Comparison of ENCODE assay signal across 8 mouse cellular contexts in genomic region chr7:98155546-98156279, GRCm38 (mm10). TPM values are rescaled to one million over a fixed set of nuclear protein-coding genes. Genes with fewer than 3 reads are reported as not detected.
DNase-seq lines count a peak whose midpoint lies in the region; ATAC-seq and TF ChIP-seq lines count a peak whose summit lies in the region.

No protein-coding gene starts in this region.

- CTCF ChIA-PET in Patski (lab: Charles Lee) = interaction anchor here (0.6 to 11.3 kb wide), 15 partner anchors 9 to 43 kb away, joined by 3 to 110 read pairs (median 5); partner anchors contain the start of gene Omp

- no peak overlapping the region for H3K27ac ChIP-seq in embryonic facial prominence, embryonic 11.5 days (replicated peaks; ENCODE audit: low read depth, low read length)
- H3K27ac ChIP-seq in heart, embryonic 10.5 days = peak overlapping the region; percentile 74
- H3K27ac ChIP-seq in kidney, embryonic 16.5 days (ENCODE audit: low read length) = peak overlapping the region; percentile 19; the same call in 1 of the 2 replicates
- H3K27ac ChIP-seq in liver, embryonic 12.5 days = peak overlapping the region; percentile 80
- no peak overlapping the region for H3K27ac ChIP-seq in midbrain, postnatal 0 days (ENCODE audit: low read depth, low read length)

- no peak overlapping the region for H3K4me3 ChIP-seq in embryonic facial prominence, embryonic 11.5 days (ENCODE audit: low read depth, low read length)
- peak overlapping the region; percentile 20; the same call in 1 of the 2 replicates for H3K4me3 ChIP-seq in heart, embryonic 10.5 days
- H3K4me3 ChIP-seq in kidney, embryonic 16.5 days (ENCODE audit: low read length) = no peak overlapping the region
- H3K4me3 ChIP-seq in liver, embryonic 12.5 days = no peak overlapping the region
- H3K4me3 ChIP-seq in midbrain, postnatal 0 days (ENCODE audit: low read depth, low read length) = no peak overlapping the region

- POLR2A ChIA-PET in Patski (lab: Charles Lee) = interaction anchor here (0.5 to 1.0 kb wide), 2 partner anchors 38 to 57 kb away, joined by 3 read pairs; no protein-coding TSS in a partner anchor

- H3K36me3 ChIP-seq in embryonic facial prominence, embryonic 11.5 days (replicated peaks; ENCODE audit: control insufficient read depth, insufficient read depth, low read depth, low read length) = no peaks in the 10 kb centered on the region
- H3K36me3 ChIP-seq in heart, embryonic 10.5 days = no peaks in the 10 kb centered on the region
- no peaks in the 10 kb centered on the region for H3K36me3 ChIP-seq in kidney, embryonic 16.5 days (ENCODE audit: insufficient read depth, low read length)
- H3K36me3 ChIP-seq in liver, embryonic 12.5 days = peaks cover 73% of the 10 kb centered on the region
- H3K36me3 ChIP-seq in midbrain, postnatal 0 days (ENCODE audit: insufficient read depth, low read length) = peaks cover 7% of the 10 kb centered on the region; the same call in 1 of the 2 replicates

- no peak overlapping the region for H3K4me2 ChIP-seq in embryonic facial prominence, embryonic 11.5 days (ENCODE audit: low read depth, low read length)
- no peak overlapping the region for H3K4me2 ChIP-seq in kidney, embryonic 16.5 days (replicated peaks; ENCODE audit: low read depth, low read length)
- H3K4me2 ChIP-seq in liver, embryonic 12.5 days = peak overlapping the region; percentile 26
- no peak overlapping the region for H3K4me2 ChIP-seq in midbrain, postnatal 0 days (ENCODE audit: low read depth, low read length, poor library complexity, severe bottlenecking)

- WGBS in embryonic facial prominence, embryonic 11.5 days = 29% methylated on average over 7 of the region's 8 CpGs
- 9% methylated on average over 7 of the region's 8 CpGs for WGBS in heart, embryonic 10.5 days
- WGBS in kidney, embryonic 16.5 days = 33% methylated on average over 7 of the region's 8 CpGs
- 4% methylated on average over 8 of the region's 8 CpGs for WGBS in liver, embryonic 12.5 days (ENCODE audit: insufficient replicate concordance)
- WGBS in midbrain, postnatal 0 days = 36% methylated on average over 7 of the region's 8 CpGs

- H3K9me3 ChIP-seq in embryonic facial prominence, embryonic 11.5 days (replicated peaks; ENCODE audit: control insufficient read depth, low read length) = no peaks in the 10 kb centered on the region
- H3K9me3 ChIP-seq in heart, embryonic 10.5 days = no peaks in the 10 kb centered on the region
- H3K9me3 ChIP-seq in kidney, embryonic 16.5 days (ENCODE audit: low read length) = no peaks in the 10 kb centered on the region
- H3K9me3 ChIP-seq in liver, embryonic 12.5 days (replicated peaks) = no peaks in the 10 kb centered on the region
- H3K9me3 ChIP-seq in midbrain, postnatal 0 days (ENCODE audit: low read length) = no peaks in the 10 kb centered on the region

- H3K9ac ChIP-seq in embryonic facial prominence, embryonic 11.5 days (replicated peaks; ENCODE audit: low read length) = no peak overlapping the region
- H3K9ac ChIP-seq in kidney, embryonic 16.5 days (replicated peaks; ENCODE audit: low read length) = no peak overlapping the region
- peak overlapping the region; percentile 31; the same call in 1 of the 2 replicates for H3K9ac ChIP-seq in liver, embryonic 12.5 days
- H3K9ac ChIP-seq in midbrain, postnatal 0 days (replicated peaks; ENCODE audit: low read length, poor library complexity, severe bottlenecking) = no peak overlapping the region

- in situ Hi-C loops in Patski (cut with MboI; ENCODE audit: low pct_unique_long_range_greater_than_20kb) = no loop called here

- no peaks in the 10 kb centered on the region for H3K4me1 ChIP-seq in embryonic facial prominence, embryonic 11.5 days (ENCODE audit: control insufficient read depth, insufficient read depth, low read length)
- H3K4me1 ChIP-seq in heart, embryonic 10.5 days = peaks cover 80% of the 10 kb centered on the region
- peaks cover 45% of the 10 kb centered on the region for H3K4me1 ChIP-seq in kidney, embryonic 16.5 days (ENCODE audit: insufficient read depth, low read length)
- H3K4me1 ChIP-seq in liver, embryonic 12.5 days = peaks cover 86% of the 10 kb centered on the region
- no peaks in the 10 kb centered on the region for H3K4me1 ChIP-seq in midbrain, postnatal 0 days (ENCODE audit: insufficient read depth, low read length)

- peak; percentile 53 for DNase-seq in A20 (ENCODE audit: low read depth, low spot score)
- DNase-seq in Patski (ENCODE audit: low read depth, low spot score) = no peak
- DNase-seq in embryonic facial prominence, embryonic 11.5 days (ENCODE audit: low spot score) = peak; percentile 78
- DNase-seq in heart, embryonic 10.5 days (ENCODE audit: low spot score) = peak; percentile 92
- peak; percentile 81 for DNase-seq in midbrain, postnatal 0 days (ENCODE audit: low spot score)
- peak; percentile 55 for DNase-seq in telencephalon, adult 2 months (ENCODE audit: low read depth, low spot score)

- H3K27me3 ChIP-seq in Patski = no peaks in the 10 kb centered on the region
- no peaks in the 10 kb centered on the region for H3K27me3 ChIP-seq in embryonic facial prominence, embryonic 11.5 days (ENCODE audit: control insufficient read depth, insufficient read depth, low read length)
- no peaks in the 10 kb centered on the region for H3K27me3 ChIP-seq in heart, embryonic 10.5 days (ENCODE audit: insufficient read depth, poor library complexity, severe bottlenecking)
- H3K27me3 ChIP-seq in kidney, embryonic 16.5 days (ENCODE audit: insufficient read depth, low read length) = no peaks in the 10 kb centered on the region
- no peaks in the 10 kb centered on the region for H3K27me3 ChIP-seq in liver, embryonic 12.5 days (replicated peaks)
- no peaks in the 10 kb centered on the region for H3K27me3 ChIP-seq in midbrain, postnatal 0 days (ENCODE audit: insufficient read depth, low read length)

- peak; percentile 44 for ATAC-seq in Patski
- no peak for ATAC-seq in embryonic facial prominence, embryonic 11.5 days (replicated peaks; ENCODE audit: insufficient number of reproducible peaks, low FRiP score, low TSS enrichment, low read depth)
- ATAC-seq in kidney, embryonic 16.5 days (ENCODE audit: low FRiP score, low TSS enrichment) = no peak
- peak; percentile 56 for ATAC-seq in liver, embryonic 12.5 days
- ATAC-seq in midbrain, postnatal 0 days (ENCODE audit: low FRiP score) = peak; percentile 35; the same call in 1 of the 2 replicates

- TF ChIP-seq CTCF in Patski (IDR thresholded peaks at IDR 0.05) = no peak
- TF ChIP-seq CTCF in midbrain, postnatal 0 days (IDR thresholded peaks at IDR 0.05) = peak; percentile 91

RNA-seq across cellular contexts. Expression of gene Omp, which starts 10.4 kb away (rescaled TPM):
- 0.62 TPM for polyA plus RNA-seq in Patski (2021)
- 0.15 and 0.25 TPM in 2 replicates for polyA plus RNA-seq in embryonic facial prominence, embryonic 11.5 days (2014; fragmentation: Nextera tagmentation; extraction: Ambion mirVana)
- 0.33 TPM in 2 replicates for polyA plus RNA-seq in heart, embryonic 10.5 days (2016; fragmentation: Nextera tagmentation; extraction: Ambion mirVana)
- 0.49 and 0.81 TPM in 2 replicates for polyA plus RNA-seq in kidney, embryonic 16.5 days (2015; fragmentation: Nextera tagmentation; extraction: Ambion mirVana)
- 0.89 TPM in 2 replicates for polyA plus RNA-seq in liver, embryonic 12.5 days (2016; fragmentation: Nextera tagmentation; extraction: Ambion mirVana)
- total RNA-seq in midbrain, postnatal 0 days (2014; rRNA removed) = 0.55 and 0.57 TPM in 2 replicates
- polyA plus RNA-seq in midbrain, postnatal 0 days (2015; fragmentation: Nextera tagmentation; extraction: Ambion mirVana) = 0.22 and 0.46 TPM in 2 replicates

RNA-seq across cellular contexts. Expression of gene Capn5, which starts 22.4 kb away (rescaled TPM):
- 69.8 TPM for polyA plus RNA-seq in Patski (2021)
- polyA plus RNA-seq in embryonic facial prominence, embryonic 11.5 days (2014; fragmentation: Nextera tagmentation; extraction: Ambion mirVana) = 2.3 and 2.6 TPM in 2 replicates
- 9.4 and 11.0 TPM in 2 replicates for polyA plus RNA-seq in heart, embryonic 10.5 days (2016; fragmentation: Nextera tagmentation; extraction: Ambion mirVana)
- polyA plus RNA-seq in kidney, embryonic 16.5 days (2015; fragmentation: Nextera tagmentation; extraction: Ambion mirVana) = 17.4 and 19.5 TPM in 2 replicates
- polyA plus RNA-seq in liver, embryonic 12.5 days (2016; fragmentation: Nextera tagmentation; extraction: Ambion mirVana) = 20.0 and 23.5 TPM in 2 replicates
- total RNA-seq in midbrain, postnatal 0 days (2014; rRNA removed) = 40.0 and 51.9 TPM in 2 replicates
- polyA plus RNA-seq in midbrain, postnatal 0 days (2015; fragmentation: Nextera tagmentation; extraction: Ambion mirVana) = 20.7 and 20.9 TPM in 2 replicates

RNA-seq across cellular contexts. Expression of gene Myo7a, which starts 36.4 kb away (rescaled TPM):
- 4.0 TPM for polyA plus RNA-seq in Patski (2021)
- polyA plus RNA-seq in embryonic facial prominence, embryonic 11.5 days (2014; fragmentation: Nextera tagmentation; extraction: Ambion mirVana) = 9.7 and 10.7 TPM in 2 replicates
- polyA plus RNA-seq in heart, embryonic 10.5 days (2016; fragmentation: Nextera tagmentation; extraction: Ambion mirVana) = 16.4 and 17.3 TPM in 2 replicates
- polyA plus RNA-seq in kidney, embryonic 16.5 days (2015; fragmentation: Nextera tagmentation; extraction: Ambion mirVana) = 15.2 and 18.5 TPM in 2 replicates
- polyA plus RNA-seq in liver, embryonic 12.5 days (2016; fragmentation: Nextera tagmentation; extraction: Ambion mirVana) = 14.4 TPM in 2 replicates
- 66.0 and 74.3 TPM in 2 replicates for total RNA-seq in midbrain, postnatal 0 days (2014; rRNA removed)
- polyA plus RNA-seq in midbrain, postnatal 0 days (2015; fragmentation: Nextera tagmentation; extraction: Ambion mirVana) = 11.1 and 14.6 TPM in 2 replicates

RNA-seq across cellular contexts. Expression of gene B3gnt6, which starts 43.6 kb away (rescaled TPM):
- polyA plus RNA-seq in Patski (2021) = 0.12 TPM
- not detected in 2 replicates for polyA plus RNA-seq in embryonic facial prominence, embryonic 11.5 days (2014; fragmentation: Nextera tagmentation; extraction: Ambion mirVana)
- polyA plus RNA-seq in heart, embryonic 10.5 days (2016; fragmentation: Nextera tagmentation; extraction: Ambion mirVana) = 0.06 TPM in 1 of 2 replicates, not detected in the other
- polyA plus RNA-seq in kidney, embryonic 16.5 days (2015; fragmentation: Nextera tagmentation; extraction: Ambion mirVana) = 0.06 and 0.09 TPM in 2 replicates
- not detected in 2 replicates for polyA plus RNA-seq in liver, embryonic 12.5 days (2016; fragmentation: Nextera tagmentation; extraction: Ambion mirVana)
- total RNA-seq in midbrain, postnatal 0 days (2014; rRNA removed) = 1.5 and 2.0 TPM in 2 replicates
- polyA plus RNA-seq in midbrain, postnatal 0 days (2015; fragmentation: Nextera tagmentation; extraction: Ambion mirVana) = 1.3 TPM in 2 replicates

Comparison
In these comparisons a context has a peak if more than half of its experiments do, and no peak if none do; other contexts are left out.
1. ATAC-seq: peak in Patski (single experiment), liver, embryonic 12.5 days (single experiment) and midbrain, postnatal 0 days (single experiment); none in embryonic facial prominence, embryonic 11.5 days (single experiment) and kidney, embryonic 16.5 days (single experiment).
2. H3K27ac ChIP-seq: peak in heart, embryonic 10.5 days (single experiment), kidney, embryonic 16.5 days (single experiment) and liver, embryonic 12.5 days (single experiment); none in embryonic facial prominence, embryonic 11.5 days (single experiment) and midbrain, postnatal 0 days (single experiment).